Mouse (Mus musculus): Measurements from ENCODE around the gene 1700034J05Rik.

1700034J05Rik gene

DNA sequence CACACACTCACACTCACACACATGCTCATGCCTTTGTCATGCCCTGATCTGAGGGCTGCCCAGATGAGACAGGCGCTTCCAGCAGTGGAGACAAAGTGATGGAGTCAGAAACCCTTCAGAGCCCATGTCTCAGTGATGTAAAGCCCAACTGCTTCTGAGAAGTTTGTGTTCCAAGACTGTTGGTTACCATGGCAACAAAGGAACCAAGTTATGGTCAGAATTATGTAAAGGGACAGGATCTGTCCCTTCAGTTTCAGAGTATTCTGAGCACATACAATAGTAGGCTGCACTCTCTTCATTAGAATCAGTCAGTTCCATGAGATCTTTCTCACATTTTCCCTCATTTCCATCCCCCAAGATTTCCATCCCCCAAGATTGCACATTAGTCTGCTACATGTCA, at the start of gene 1700034J05Rik:
TSS of gene 1700034J05Rik (minus strand) at position 165 of the 400 bp plus-strand sequence.
- no peak for DNase-seq

DNA sequence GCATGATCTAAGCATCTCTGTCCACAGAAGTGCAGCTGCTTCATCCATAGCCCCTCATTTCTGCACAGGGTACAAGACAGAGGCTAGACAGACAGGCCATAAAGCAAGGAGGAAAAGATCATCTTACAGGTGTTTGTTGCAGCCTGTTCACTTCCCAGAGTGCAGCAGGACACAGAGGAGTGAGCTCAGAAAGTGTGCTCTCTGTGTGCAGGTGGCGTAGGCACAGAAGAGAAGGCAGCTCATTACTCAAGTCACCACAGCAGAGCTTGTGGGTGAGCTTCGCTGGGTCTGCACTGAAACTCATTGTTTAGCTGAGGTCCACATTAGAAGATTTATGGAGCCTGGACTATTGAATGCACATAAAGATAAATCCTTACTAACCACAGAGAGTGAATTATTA, 45.5 kb upstream of the 1700034J05Rik start:
- no peak for DNase-seq

DNA sequence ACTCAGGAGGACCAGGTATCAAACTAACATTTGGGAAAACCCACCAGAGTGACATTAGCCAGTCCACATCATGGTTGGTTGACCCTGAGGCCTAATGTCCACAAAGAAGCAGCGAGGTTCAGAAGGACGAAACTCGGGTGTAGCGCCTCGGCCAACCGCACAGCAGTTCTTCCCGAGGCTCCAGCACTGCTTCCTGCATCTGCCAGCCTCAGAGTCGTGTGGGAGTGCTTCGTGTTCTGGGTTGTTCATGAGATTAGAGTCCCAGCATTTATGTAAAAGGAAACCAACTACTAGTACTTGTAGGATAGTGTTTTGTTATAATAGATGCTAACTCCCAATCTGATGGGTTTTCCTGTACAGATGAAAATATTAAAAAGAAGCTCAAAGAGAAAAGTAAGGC, 45.1 kb upstream of the 1700034J05Rik start:
- DNase-seq, result no peak

DNA sequence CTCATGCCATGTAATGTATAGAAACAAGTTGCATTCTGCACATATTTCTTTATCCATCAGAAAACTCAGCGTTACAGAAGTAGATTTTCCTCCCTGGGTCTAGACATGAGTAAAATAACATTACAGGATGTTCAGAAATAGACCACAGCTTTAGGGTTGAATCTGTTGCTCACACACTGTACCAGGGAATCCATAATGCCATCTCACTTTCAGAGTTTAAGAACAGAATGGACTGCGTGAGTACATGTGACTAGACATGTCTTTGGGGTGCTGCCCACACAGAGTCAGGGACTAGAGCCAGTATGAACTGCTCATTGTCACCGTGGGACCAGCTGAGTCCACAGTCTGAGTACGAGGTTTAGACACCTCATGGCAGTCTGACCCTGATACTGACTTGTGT, 44.5 kb upstream of the 1700034J05Rik start:
- DNase-seq, result no peak

DNA sequence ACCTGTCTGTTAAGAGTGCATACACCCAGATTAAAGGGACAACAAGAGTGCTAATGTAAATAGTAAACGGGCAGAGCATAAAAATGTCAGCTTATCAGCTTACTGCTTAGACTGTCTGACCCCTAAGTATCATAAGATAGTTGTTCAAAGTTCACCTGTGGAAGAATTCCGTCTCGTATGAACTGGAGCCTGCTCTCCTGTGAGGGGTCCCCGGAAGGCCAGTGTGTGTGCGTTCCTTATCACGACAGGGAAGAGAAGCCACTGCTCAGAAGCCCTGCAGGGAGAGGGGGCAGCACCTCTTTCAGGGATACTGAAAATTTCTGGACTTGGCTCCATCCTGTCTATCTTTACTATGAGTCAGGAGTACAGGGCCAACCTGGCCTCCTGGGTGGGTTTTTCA, 42.8 kb upstream of the 1700034J05Rik start:
- DNase-seq, result no peak

DNA sequence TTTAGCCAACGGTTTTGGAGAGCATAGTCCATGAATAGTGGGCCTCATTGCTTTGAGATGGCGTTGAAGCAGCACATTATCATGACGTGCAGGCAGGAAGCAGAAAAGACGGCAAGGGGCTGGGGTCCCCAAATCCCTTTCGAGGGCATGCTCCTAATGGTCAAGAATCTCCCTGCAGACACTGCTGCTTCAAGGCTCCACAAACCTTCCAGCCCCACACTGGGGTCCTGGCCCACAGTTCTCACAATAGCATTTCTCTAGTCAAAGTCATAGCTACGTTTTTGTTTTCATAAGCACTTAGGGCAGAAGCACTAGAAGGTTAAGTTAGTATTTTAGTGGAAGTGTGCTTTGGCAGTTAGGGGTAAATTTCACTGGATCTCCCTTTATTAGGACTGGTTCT, 41.7 kb upstream of the 1700034J05Rik start:
- no peak for DNase-seq

DNA sequence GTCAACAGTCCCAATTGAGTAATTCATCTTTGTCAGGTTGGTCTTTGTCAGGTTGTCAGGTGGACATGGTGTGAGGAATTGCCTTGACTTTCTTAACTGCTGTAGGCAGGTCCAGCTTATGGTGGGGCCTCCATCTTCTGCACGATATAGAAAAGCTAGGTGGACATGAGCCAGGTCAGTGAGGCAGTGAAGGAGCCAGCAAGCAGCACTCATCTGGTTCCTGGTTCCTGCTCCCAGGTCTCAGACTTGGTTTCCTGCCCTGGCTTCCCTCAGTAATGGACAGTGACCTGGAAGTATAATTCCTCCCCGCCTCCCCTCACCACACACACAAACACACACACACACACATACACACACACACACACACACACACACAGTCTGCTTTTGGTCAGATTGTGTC, 41.2 kb upstream of the 1700034J05Rik start:
- DNase-seq, result no peak

DNA sequence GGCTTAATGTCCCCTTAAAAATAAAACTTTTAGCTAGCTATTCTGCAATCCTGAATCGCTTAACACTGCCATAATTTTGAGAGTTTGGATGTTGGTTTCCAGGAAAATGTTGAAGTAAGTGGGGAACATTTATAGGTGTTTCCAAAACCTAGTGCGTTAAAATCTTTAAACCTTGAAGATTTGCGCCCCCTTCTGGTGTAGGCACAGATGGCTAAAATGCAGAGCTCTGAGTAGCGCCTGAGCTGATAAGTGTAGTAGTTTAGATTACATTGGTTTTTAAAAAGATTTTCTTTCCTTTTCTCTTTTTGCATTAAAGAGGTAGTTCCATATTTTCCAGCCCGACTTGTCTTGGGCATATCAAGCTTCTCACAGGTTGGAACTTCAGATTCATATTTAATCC, 40.0 kb upstream of the 1700034J05Rik start:
- peak; percentile 71 to 77 for DNase-seq

DNA sequence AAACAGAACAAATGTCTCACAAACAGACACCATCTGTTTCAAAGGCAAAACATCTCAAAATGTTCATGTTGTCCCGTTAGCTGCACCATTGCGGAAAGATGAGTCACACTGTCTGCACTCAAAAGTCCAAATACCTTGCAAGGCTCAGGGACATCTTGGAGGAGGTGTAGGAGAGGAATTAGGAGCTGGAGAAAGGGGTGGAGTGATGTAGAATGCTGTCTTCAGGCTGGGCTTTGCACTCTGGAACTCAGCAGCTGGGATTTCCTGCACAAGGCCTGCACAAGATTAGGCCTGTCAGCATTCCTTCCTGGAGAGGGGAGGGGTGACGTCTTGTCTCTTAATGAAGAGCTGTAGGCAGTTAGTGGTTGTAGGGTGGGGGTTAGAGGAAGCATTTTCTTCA, 30.3 kb upstream of the 1700034J05Rik start:
- no peak for DNase-seq

DNA sequence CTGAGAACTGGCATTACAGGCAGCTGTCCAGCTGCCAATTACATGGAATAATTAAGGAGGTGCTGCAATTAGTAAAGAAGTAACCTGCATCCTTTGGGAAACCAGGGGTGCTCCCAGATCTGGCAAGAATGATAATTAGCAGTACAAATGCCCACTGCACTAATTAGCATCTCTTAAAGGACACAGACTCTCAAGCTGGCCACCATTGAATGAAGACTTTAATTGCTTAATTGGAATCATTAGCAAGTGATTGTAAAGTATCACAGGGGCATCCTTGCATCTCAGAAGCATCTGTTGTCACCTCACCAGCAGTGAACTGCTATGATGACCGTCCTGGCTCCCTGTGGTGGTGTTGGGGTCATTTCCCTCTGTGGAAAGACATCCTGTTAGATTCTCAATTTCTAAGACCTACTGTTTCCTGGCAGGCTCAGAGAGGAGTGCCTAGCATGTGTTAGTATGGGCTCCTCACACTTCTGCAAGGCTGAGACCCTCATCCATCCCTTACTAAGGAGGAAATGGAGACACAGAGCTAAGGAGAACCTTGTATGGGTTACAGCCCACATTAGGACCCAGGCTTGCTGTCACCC, 27.1 kb upstream of the 1700034J05Rik start:
- no peak for DNase-seq

DNA sequence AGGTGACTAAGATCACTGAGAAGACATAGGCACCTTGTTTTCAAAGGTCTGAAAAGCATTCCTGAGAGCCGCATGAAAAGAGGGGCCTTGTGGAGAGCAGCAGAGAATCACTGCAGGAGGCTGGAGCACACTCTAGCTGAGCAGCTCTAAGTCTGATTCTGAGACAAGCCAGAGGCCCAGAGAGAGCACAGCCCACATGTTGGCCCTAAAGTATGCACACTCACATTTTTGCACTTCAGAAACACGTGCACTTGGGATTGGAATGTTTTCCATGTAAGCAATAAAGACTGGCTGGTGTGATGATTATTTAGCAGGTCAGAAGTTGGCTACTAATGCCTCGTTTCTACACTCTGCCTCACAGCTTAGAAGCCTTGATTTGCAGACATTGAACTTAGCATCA, 25.7 kb upstream of the 1700034J05Rik start:
- no peak for DNase-seq

DNA sequence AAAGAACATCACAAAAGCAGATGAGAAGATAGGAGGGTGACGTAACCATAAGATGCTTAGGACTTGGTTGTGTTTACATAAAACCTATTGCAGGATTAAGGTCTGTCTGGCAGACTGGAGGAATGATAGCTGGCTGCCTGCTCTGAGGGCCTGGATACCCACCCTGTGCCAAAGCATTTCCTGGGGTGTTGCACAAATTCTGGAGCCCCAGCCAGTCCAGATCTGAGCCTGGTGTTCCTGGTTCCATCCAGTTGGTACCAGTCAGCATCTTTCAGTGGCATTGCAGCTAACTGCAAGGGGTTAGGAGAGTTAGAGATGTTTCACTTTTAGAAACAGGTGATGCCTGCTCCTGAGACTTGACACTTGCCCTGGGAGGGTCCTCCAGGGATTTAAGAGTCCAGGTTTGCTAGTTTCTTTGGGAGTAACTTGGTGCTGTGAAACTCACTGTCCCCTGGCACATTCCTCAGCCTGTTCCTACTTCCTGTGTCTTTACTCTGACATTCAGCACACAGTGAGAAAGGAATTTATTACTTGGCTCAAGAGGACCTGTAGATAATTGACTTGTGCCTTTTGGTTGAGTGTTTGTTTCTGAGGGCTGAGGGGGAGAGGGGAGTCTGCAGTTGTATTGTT, 25.0 kb upstream of the 1700034J05Rik start:
- DNase-seq, result no peak

DNA sequence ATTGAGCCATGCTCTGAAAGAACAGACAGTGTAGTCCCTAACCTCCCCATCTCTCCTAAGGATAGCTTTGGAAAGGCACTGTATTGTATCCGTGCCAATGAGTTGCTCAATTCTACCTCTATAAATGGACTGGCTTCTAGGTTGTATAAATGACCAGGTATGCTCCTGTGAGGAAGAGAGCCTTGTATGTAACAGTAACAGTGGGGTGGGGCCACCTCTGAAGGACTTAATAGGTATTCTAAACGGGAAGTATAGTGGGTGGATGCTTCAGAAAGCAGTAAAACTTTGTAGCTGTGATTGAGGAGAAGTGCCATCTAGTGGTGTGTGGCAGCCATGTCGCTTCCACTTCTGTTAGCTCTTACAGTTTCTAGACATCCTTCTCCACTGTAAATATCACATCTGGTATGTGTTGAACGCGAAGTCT, 24.5 kb upstream of the 1700034J05Rik start:
- peak in 1 of 2 experiments; percentile 8 for DNase-seq

DNA sequence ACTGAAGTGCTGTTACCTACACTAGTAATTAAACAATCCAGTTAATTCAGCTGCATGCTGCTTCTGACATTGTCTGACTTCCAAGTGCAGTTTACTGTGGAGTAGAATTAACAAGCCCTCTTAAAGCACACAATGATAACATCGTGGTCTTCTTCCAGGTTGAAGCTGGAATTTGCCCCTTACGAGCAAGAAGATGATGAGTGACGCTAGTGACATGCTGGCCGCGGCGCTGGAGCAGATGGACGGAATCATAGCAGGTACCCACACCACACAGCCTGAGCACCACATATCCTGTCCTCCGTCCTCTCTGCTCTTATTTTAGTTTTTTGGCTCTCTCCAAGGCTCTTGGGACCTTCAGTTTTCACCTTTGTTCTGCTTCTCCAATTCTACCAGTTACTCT, 22.2 kb upstream of the 1700034J05Rik start:
- DNase-seq, result no peak

DNA sequence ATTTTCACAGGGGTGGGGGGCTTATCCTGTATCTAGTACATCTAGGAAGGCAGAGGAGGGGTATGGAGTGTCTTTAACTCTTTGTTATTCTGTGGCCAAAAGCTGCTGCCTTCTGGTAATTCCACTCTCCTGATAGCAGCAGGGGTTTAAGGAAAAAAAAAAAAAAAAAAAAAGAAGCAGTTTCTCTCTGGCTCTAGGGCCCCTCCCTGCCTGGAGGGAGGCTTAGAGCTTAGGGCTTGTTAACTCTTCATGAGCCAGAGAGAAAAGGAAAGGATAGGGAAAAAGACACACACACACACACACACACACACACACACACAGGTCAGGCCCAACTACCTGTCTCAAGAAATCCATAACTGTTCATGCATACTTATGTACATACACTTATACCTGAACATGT, 19.6 kb upstream of the 1700034J05Rik start:
- DNase-seq, result no peak

DNA sequence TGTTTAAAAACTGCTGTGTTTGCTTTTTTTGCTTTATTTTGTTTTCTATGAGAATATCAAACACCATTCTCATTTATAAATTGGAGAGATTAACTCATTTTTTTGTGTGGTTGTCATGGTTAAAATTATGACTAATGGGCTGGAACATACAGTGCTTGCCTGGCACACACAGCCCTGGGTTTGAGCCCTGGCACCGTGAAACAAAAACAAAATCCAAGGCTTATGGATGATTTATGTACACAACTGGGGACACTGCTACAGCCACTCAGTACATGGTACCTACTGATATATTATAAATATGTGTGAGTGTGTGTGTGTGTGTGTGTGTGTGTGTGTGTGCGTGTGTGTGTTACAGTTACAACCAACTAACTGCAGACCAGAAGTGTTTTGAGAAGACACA, 19.2 kb upstream of the 1700034J05Rik start:
- no peak for DNase-seq

DNA sequence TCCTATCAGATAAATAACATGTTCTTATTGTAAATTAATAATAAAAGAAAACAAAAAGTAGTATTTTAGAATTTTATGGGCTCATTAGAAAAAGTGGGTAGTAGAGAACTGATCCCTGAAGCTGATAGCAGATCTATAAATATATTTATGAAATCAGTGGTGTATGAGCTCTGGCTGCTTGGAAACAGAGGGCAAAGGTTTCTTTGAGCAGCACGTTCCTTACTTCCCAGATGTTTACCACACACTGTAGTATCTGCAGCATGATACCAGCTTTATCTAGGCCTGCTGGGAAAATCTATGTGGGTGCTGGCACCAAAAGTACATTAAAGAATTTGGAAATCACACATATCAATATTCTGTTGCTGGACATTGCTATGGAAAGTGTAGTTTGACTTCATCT, 18.5 kb upstream of the 1700034J05Rik start:
- DNase-seq, result no peak

DNA sequence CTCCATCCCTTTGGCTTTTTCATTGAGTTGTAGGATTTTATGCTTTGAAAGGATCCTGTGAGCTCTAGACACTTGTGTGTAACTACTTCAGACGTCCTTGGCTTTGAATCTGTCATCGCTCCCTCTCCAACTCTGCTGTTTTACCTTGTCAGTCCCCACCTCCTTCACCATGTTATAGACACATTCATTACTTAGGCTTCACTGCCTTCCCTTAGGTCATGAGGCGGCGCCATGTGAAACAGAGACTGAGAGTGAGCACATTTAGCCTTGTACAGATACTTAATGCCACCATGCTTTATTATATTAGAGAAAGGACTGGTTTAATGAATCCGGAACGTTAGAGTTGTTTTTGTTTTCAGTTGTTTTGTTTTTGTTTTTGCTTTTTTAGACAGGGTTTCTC, 17.8 kb upstream of the 1700034J05Rik start:
- no peak for DNase-seq

DNA sequence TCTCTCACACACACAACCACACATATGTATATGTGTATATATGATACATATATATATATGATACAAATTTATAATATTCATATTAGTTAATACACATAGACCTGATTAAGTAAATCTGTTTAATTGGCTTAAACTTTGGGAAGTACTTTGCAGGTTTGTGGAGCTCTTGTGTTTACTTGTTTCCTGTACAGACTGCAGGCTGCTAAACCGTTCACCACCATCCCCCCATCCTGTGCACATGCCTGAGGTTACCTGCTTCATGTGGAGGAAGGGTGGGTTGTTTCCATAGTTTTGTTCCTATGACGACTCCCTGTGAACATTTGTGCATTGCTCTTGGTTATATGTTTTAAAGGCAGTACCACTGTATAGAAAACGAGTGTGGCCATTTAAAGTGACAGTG, 17.1 kb upstream of the 1700034J05Rik start:
- DNase-seq, result no peak

DNA sequence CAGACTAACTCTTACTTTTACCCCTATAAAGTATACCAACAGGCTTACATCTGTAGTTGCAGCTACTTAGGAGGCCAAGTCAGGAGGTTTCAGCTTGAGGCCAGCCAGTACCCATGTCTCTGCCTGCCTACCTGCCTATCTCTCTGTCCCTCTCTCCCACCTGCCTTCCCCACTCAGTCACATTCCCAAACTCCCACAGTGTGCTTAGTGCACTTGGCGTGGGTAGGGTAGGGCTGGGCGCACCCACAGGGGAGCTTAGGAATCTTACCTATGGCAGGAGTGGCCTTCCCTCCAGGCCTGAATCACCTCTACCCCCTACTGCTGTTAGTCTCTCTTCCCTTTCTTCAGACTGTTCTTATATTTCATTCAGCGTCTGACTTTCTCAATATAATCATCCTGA, 16.6 kb upstream of the 1700034J05Rik start:
- no peak for DNase-seq

DNA sequence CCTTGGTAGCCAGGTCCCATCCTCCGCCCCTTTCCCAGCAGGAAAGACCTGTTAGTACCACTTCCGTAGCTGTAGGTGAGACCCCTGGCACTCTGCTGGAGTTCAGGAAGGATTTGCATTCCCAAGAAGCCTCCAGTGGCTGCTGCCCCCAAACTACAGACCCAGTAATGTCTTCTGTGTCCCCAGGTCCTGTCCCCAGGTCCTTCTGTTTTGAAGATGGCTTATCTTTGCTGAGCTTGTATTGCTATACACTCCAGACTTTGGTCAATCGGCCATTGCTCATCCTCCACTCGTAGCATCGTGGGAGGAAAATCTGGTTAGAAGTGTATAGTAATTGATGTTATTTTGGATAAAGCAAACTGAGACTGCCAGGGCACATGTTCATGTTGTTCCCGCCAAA, 13.6 kb upstream of the 1700034J05Rik start:
- no peak for DNase-seq

DNA sequence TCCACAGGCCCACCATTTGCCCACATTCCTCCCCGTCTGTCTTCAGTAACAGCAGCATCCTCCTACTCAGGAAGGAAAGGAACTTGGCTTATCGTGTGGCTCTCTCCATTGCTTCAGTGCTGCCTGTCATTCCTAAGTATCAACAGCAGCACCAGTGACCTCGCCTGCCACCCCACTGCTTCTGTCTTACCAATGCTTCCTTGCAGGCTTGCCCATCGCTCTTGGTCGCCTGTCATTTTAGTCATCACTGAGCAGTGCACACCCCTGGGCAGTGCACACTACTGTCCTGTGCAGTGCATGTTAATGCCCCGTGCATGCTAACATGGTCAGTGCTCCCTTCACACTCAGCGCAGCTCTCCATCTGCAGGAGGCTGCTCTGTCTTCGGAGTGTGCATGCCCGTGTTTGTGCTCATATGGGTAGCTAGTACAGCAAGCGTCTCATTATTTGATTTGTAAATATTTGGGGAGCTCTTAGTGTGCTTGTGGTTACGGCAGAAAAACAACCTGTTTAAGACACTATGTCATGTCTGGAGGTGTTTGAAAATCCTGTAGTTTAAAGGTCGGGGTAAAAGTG, 12.3 kb upstream of the 1700034J05Rik start:
- no peak for DNase-seq

DNA sequence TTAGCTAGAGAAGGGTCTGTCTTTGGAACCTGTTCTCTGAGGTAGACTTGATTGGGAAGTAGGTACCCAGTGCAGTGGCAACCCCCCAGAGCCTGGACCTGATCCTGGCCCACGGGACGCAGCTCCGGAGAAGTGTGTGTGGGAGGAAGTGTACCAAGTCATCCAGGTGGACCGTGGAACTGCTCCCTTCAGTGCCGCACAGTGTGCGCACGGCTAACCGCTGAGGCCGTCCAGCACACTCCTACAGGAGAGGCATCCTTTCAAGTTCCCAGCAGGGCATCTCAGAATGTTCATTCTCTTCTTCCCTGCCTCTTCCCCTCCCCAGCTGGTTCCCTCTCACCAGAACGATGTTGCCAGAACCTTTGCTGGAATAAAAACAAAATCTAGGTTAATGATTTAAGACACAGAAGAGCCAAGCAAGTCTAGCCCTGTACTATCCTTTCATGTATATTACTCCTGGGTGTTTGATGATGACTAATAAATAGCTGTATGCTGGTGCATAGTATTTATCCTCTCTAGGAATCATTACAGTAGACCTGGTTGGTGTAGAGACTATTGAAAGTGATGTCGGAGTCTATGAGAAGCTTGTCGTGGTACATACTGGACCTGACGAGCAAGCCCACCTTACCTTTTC, 11.0 kb upstream of the 1700034J05Rik start:
- no peak for DNase-seq
